Mouse (Mus musculus) cerebellum, adult 9-10 months (tissue): ENCODE measurements at regions not wholly inside any gene's neighbourhood (a gene's known extent, or its start where the extent isn't known, plus 50 kb on each side); places are given as distances from the start of the nearest gene placed in this dataset.

Source experiments
- DNase-seq: peaks from one replicate; pipeline ENCODE4 v3.0.0; 2022

DNA sequence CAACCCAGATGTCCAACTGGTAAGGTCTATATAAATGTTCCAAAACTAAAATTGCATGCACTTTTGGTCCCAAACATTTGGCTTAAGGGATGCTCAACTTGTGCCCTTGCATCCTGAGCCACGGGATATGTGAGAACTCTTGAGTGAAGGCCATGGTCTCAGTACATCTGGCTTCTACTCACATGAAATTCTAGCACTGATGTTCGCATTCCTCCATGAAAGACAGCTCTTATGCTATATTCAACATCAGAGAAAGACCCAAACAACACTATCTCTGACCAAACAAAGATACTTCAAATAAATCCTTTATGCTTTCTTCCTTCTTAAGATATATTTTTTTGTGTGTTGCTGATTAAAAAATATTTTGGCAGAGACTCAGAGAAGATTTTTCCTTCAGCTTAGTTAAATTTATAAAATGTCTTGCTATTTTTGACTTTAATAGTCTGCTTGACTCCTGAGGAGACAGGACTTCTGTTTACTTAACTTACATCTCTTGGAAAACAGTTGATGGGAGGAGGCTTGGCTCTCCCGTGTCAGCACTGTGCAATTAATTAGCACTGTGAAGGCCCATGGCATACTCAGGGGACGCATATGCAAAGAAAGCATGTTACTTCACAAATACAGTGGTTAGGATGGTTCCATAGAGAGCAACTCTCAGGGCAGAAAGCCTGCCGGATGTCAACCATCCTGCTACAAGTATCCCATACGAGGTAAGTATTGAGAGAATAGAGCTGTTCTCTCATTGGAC is 230.9 kb downstream of the Gm19410 start:
- DNase-seq: no peak

DNA sequence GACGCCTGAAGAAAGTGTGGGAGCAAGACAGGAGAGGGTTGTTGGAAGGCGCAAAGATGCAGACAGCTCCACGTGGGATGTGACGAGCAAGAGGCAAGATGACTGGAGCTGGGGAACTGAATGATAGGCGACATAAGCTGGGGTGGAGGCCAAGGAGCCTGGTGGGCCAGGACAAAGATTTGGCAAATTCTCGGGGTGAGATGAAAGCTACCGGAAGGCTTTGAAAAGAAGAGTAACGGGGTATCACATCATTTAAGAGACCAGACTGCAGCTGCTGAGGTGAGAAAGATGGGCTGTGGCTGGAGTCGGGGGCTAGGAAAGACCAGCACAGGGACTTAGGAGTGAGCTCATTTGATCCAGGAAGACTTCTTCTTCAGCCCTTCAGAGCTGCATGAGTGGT is 234.0 kb downstream of the Gm19410 start:
- DNase-seq: no peak

DNA sequence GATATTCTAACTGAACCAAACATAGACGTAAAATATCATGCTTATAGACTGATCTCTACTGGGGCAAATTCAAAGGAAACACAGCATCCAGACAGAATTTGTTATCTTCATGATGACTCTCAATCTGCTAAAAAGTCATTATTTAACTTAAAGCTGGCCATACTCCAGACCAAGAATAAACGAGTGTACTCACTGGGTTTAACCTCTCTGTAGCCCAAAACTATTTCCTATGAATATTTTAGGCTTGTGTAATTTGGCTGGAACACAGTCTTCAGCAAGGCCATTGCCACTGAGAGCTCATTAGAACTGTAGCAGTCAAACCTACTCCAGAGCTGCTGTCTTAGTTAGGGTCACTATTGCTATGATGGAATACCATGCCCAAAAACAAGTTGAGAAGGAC is 238.8 kb downstream of the Gm19410 start:
- no peak for DNase-seq

DNA sequence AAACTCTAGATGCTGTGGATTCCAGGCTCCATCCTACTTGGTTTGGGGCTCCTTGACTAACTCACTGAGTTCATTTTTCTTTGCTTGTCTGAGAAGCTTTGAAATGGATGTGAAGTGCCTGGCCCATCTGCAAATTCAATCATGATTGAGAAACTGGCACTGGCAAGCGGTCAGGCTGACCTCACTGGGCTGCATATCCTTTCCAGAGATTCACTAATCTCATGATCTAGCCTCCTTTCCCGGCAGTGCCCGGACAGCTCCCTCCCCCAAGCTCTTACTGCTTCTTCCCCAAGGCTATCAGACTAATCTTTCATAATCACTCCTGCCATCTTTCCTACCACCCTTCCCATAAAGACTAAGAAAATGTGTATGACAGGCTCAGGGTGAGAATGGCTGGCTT is 239.9 kb downstream of the Gm19410 start:
- DNase-seq: no peak

DNA sequence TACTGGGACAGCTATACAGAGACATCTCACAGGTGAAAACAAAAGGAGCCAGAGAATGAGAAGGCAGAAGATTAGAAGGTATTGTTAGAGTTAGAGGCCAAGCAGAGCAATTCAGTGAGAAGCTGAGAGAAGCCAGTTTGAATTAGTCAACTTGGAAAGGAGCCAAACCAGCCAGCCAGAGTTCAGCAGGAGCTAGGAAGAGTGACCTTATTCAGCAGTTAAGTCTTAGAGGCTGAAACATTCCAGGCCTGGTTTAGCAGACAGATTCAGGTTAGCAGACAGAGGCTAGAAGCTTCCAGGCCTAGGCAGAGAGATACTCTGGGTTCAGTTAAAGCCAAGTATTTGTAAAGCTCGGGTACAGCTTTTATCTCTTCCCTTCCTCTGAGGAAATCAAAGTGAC is 242.1 kb downstream of the Gm19410 start:
- no peak for DNase-seq

DNA sequence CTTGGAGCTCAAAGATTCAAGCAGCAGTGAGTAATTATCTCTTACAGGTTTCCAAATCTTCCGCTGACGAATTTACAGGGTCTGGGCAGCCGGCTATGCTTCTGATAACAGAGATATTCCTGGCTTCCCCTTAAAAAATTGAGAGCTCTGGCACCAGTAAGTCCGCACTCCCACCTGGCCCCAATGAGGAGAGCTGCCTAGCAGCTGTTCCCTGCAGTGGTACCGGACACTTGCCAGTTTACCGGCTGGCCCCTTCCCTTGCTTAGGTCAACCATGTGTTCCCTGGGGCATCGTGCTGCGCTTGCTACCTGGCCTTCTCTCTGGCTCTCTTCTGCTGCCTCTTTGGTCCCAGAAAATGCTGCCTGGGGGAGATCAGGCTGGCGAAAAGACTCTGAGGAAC is 244.0 kb downstream of the Gm19410 start:
- peak; percentile 72 for DNase-seq

DNA sequence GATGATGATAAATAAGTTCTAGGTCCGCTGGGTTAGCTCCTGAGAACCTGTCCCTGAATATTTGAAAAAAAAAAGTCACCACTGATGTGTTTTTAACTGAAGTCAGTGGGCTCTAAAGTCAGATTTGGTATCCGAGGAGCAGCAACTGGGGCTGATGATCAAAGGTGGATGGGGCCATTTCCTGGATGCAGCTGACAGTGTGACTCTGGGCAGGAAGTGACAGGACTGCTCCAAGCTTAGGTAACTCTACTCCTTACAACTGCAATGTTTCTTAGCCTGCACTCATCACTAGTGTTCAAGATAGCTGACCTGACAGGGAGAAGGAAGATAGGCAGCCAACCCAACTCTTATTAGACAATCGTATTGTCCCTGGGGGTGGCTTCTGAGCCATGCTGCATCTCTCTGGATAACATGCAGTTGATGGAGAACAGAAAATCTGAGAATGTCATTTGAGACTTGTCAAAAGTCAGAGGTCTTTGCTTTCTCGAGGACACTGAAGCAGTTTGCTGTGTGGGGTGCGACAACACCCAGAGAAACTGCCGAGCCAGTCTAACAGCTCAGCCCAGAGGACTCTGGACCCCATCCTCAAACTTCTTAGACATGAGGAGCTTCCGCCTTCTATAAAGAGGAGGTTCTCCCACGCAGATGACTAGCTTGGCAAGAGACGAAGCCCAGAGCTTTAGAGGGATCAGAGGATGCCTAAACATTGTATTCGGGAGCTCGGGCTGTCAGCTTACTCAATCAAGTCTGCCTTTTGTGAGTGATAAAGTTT is 245.0 kb downstream of the Gm19410 start:
- no peak for DNase-seq

DNA sequence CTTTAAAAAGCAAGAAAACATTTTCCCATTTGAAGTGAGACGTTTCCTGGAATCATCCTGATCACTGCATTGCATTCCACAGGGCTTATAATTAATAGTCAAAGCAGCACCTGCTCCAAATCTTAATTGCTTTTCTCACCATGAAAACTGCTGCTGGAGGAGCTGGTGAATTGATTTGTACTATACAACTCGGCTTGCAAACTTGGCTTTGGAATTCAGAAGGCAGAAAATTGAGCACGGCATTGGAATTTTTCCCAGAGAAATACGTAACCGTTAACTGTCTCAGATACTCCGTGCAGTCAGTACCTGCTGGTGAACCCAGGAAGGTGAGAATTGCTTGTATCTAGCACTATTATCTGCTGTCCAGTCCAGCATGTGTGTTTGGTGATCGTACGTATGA is 249.3 kb downstream of the Gm19410 start:
- DNase-seq: no peak

DNA sequence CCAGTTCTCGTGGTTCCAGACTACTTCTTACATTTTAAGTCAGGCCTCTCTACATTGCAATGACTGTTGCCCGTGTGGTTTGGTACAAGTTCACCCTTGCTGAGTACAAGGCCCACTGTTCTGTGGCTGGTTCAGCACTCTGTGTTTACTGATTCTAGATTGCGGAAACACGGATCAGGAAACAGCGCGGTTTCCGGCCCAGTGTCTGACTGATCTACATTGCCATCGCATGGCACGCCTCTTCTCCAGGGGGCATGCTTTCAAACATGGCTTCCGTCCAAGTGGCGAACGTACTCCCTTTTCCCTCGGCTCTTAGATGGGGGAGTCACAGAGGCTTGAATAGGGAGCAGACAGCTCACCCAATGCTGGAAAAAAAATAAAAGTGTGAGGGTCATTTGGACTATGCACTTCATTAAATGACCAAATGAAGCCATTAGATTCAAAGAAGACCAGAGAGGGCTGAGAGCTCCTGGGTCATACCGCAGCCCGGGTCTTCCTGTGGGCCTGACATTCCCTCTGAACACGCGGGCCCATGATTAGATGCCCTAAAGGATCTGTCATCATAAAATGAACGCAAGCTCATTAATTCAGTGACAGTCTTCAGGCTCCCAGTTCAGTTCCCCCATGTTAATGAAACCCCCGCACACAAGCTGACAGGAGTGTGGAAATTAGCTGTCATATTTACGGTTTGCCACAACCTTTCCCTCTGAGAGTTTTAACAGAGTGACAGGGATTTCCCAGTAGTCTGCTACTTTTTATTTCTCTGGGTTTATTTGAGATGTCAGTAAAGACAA is 250.9 kb downstream of the Gm19410 start:
- DNase-seq: no peak

DNA sequence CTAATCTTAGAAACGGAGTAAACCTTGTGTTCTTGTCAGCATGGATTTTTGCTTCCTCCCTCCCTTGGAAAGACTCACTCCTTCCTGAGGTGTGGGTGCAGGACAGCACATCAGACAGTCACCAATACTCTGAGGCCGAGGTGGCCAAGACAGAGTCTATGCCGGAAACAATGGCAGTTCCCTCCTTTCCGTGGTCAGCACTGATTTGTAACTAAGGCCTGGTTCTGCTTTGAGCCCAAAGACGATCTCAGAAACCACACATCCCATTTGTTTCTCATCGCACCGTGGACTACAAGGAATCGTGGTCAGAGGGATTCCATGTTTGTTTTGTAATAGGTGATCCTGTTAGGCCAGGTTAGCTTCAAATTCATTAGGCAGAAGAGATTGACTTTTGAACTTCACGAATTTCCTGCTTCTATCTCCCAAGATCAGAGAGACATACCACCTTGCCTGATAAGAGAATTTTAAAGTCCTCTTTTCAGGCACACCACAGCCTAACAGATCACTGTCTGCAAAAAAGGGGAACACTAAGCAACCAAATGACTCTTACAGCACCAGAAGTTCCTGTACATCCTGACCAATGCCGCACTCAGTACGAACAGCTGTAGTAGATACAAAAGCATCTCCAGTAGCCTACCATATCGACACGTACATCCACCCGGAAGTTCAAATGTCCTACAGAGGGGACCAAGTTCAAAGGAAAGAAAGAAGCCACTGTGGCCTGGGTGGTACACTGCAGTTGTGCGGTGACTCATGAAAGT is 253.6 kb downstream of the Gm19410 start:
- no peak for DNase-seq

DNA sequence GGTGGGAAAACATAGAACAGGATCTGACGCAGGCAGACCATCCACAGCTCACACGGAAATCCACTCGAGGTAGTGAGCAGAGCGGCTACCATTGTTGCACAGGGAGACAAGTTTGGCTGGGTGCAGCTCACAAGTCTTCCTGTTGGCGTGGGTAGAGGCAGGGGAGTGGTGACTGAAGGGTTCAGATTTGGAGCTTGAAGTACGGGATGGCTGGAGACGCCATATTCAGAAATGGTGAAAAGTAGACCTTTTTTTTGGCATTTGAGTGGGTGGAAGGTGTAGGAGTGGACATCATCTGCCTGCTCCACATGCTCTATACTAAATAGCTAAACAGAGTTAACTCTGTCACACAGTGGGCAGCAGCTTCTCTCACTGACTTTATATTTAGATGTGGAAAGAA is 254.3 kb downstream of the Gm19410 start:
- no peak for DNase-seq

DNA sequence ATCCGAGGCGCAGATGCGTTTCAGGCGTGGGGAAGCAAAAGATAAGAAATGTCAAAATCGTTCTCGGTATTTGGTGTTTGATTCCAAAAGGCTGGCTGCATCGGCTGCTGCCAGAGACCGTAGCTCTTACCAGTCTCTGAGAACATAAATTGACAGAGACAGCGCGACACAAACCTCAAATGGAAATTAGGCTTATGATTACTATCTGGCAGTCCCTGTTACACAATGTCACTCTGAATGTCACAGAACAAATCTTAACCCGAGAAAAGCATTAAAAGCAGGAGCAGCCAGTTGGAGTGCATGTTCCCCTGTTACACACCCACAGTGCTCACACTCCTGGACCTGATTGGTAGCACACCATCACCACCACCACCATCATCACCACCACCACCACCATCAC is 262.0 kb downstream of the Gm19410 start:
- no peak for DNase-seq

DNA sequence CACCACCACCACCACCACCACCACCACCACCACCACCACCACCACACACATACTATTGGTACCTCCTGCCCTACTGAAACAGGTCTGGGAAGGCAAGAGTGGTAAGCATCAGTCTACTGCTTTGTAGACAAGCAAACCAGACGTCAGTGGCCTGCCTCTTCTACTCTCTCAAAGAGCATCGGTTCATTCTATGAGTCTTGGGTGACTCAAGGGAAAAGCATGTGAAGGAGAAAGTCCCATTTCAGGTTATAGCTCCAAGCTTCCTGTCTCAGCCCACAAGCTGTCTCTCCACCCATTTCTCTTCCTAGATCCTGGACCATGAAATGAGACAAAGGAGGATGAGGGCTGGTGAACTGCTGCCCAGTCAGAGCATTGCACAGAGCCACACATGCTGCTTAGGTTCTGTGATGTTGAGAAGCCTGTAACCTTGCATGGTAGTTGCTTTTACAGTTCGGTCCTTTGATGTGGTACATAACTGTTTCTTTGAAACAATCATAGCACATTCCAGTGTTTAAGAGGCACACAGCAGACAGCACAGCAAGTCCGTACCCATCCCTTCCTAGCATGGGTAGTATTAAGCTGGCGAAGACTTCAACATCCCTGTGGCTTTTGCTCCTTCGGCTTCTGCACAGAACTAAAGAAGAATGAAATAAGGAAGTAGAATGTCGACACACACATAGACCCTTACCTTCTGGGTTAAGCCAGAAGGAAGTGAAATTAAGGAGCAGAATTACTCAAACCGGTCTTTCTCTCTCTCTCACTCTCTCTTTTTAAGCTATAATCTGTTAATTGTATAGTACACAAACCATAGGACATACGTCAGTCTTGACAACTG is 262.7 kb downstream of the Gm19410 start:
- DNase-seq: no peak

DNA sequence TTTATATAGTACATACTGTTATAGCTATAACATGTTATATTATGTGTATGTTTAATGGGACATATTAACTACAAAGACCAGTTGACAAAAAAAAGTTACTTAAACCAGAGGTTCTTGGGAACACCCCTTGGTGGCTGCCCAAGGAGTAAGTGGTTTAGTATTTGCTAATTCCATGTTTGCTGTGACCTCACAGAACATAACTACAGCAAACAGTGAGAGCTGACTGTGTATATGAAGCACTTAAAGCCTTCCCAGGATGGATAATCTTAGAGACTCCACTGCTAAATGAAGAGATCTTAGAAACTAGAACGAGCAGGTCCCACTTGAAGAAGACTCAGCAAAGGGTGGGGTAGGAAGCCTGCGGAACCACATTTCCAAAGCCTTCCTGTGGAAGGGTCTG is 263.9 kb downstream of the Gm19410 start:
- no peak for DNase-seq

DNA sequence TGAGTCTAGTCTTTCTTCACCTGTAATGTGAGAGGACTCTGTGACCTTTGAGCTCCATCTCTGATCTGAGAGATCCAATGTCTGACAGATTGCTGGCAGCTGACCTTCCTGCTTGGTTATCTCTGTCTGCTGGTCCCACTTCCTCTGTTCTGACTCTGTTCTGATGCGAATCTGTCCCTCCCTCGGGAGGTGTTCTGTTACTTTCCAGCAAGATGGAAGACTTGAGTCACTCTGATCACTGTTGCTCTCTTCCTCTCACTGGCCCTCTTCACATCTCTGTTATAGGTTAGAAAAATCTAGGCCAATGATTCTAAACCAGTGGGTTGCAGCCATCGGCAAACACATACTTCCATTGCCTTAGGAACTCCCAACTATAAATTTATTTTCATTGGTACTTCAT is 264.6 kb downstream of the Gm19410 start:
- DNase-seq: no peak

DNA sequence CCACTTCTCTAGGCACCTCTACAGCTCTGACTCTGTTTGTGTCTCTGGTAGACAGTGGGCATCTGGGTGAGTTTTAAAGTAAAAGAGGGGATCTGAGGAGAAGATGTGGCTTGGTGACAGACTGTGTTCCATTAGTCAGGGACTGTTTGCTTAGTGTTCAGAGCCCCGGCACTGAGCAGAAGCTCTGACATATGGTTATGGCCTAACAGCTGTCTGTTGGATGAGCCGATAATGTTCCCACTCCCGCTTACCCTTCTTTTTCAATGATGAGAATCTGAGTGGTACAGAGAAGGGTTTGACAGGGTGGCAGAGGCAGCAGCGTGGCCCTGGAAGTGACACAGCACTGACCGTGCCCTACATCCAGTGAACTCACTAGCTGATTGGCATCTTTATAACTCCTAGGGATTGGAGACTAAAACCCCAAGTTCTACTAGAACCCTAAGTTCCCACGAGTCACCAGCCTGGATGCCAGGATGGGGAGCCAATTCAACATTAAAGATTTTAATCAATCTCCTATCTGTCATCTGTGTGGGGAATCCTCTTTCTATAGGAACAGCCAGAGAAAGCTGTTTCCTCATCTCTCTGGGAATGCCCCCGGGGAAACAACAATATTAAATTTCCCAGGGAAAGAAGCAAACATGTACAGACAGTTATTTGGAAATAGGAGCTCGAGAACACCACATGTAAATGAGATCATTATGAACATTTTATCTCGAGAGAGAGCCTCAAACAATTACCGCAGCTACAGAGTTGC is 266.6 kb downstream of the Gm19410 start:
- no peak for DNase-seq

DNA sequence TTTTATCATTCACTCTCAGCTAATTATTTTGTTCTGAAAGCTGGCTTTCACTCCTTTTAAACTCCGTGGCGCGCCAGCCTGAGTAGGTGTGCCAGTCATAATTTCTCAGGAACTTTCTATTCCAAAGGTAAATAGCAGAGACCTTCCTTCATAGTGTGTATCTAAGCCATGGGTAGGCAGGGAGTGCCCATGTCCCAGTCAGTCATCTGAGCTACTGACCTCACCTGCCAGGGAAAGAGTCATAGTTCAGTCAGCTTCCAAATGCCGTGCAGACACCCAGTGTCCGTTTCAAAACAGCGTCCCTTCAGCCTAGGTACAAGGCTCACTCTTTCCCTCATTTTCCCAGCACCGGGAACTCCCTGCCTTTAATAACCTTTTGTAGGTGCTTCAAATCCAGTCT is 269.7 kb downstream of the Gm19410 start:
- no peak for DNase-seq

DNA sequence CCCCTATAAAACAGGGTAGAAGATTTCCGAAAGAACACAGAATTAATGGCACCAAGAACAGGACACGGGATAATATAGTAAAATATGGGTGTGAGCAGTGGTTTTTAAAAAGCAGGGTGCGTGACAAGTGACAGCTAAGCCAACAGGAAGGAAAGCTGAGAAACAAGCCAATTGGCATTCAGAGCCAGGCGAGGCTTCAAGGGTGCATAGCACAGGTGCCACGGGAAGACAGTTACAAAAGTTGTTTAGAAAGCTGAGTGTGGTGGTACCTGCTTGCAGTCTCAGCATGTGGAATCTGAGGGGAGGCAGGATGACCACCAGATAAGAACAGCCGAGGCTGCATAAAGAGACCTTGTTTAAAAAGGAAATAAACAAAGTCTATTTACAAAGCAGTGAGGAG is 270.7 kb downstream of the Gm19410 start:
- no peak for DNase-seq

DNA sequence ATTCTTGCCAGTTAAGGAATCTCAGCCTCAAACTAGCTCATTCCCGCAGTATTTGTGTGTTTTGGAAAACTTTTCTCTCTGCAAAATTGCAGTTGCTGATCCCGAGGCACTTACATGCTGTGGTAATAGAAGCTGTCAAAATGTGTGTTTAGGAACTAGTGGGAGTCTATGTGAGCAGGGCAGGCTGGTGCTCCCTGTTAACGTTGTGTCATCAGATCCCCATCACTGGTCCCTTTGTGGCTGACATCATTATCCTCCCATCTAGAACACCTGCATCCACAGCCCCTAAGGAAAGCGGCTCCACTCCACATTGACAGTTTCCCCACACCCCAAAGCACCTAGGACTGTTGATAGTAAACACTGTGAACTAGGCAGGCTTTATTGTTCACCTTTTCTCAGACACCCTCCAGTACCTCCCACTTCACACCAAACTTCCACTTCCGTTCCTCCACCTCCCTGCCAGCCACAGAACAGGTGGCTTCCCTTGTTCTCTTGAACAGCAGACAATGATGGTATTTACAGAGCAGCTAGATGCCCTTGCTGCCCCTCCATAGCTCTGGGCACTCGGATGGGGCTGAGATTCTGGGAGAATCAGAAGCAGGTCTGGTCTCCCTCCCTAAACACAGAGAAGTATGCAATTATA is 275.8 kb downstream of the Gm19410 start:
- no peak for DNase-seq

DNA sequence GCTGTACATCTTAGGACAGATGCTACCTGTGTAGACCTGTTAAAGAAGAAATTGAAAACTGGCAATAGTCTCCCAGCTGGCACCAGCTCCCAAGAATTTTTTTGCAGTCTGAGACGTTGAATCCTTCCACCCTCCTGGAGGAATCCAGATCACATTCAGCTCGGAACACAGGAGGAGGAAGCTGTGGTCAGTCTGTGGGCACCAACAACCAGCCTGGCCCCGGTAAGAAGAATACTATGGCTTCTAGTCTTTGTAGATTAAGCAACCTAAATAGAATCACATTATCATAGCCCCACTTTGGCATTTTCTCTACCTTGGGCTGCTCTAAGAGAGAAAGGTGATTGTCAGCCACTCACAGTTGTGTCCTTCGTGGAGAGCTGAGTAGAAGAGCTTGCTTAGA is 277.0 kb downstream of the Gm19410 start:
- no peak for DNase-seq
